Mouse (Mus musculus): ENCODE results near the gene Pcgf6.
"Not testable (repeated sequence)": the region's sequence is repeated elsewhere in the genome, so short reads cannot be mapped to it uniquely, and the experiment has no call there.

Gene Pcgf6

DNA sequence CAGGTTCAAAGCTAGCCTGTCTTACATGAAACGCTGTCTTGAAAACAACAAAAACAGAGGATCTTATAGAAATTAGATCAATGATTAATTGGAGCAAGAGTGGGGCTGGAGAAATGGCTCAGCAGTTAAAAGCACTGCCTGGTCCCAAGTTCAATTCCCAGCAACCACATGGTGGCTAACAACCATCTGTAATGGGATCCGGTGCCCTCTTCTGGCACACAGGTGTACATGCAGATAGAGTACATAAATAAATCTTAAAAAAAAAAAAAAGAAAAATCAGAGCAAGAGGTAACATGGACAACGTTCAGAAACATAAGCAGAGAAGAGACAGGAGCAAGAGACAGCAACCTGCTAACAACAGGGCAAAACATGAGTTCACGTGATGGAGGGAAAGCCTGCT is 24.2 kb downstream of the Pcgf6 start:
- DNase-seq (ENCODE audit: low spot score), result no peak

- DNase-seq (ENCODE audit: low spot score), result no peak
Observed at GRCm38 (mm10) chr19:47024954-47025353, 25.8 kb downstream of the Pcgf6 start.

GRCm38 (mm10) chr19:47023546-47023945 is 27.2 kb downstream of the Pcgf6 start:
- no peak for DNase-seq (ENCODE audit: low spot score)

DNA sequence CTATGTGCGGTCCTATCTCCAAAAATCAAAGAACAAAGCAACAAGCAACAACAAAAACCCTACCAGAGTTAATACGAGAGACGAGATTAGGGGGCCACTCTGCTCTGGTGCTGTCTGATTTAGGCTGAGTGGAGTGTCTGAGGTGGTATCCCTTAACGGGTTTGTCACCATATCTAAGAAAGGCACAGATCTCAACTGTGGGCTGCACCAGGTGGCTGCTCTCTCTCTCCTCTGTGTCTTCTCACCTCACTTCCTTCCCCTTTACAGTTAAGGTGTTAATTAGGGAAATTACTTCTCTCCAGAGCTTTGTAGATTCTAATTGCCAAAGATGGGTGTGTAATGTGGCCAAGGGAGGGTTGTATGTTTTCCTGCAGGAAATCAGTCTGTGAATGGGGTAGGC is 28.0 kb downstream of the Pcgf6 start:
- no peak for DNase-seq (ENCODE audit: low spot score)

DNA sequence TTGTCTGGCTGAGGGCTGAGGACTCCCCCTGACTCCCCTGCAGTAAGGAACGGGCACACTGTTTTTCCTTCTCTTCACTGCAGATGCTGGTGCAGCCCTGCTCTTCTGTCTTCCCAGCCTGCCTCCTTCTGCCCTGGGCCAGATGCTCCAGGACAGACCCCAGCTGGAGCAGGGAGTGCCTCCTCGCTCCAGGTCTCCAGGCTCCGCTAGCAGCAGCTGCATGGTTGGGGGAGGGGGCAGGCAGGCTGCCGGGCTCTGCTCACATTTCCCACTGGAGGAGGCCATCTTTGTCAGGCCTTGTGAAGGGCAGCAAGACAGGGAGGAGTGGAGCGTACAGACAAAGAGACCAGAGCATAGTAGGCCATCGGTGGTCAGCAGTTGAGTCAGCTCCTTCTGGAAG is 31.4 kb downstream of the Pcgf6 start:
- no peak for DNase-seq (ENCODE audit: low spot score)

GRCm38 (mm10) chr19:47018330-47018729 is 32.4 kb downstream of the Pcgf6 start:
- no peak for DNase-seq (ENCODE audit: low spot score)

GRCm38 (mm10) chr19:47017831-47018230 is 32.9 kb downstream of the Pcgf6 start:
- DNase-seq (ENCODE audit: low spot score), result no peak

DNA sequence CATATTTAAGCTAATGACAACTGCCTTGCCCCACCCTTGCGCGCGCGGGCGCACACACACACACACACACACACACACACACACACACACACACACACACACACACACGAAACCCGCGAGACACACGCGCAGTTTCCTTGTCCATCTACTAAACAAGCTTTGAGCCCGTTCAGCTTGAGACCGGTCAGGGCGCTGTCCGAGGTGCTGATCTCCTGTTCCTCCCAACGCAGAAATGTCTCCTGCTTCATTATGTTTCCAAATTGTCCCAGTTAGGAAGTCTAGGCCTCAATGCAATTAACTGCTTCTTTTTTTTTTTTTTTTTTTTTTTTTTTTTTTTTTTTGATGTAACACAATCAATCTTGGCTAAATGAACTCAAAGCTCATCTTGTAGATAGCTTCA is 34.2 kb downstream of the Pcgf6 start:
- no peak for DNase-seq (ENCODE audit: low spot score)

GRCm38 (mm10) chr19:47015965-47016364 is 34.7 kb downstream of the Pcgf6 start:
- no peak for DNase-seq (ENCODE audit: low spot score)

- DNase-seq (ENCODE audit: low spot score), result no peak
Observed at GRCm38 (mm10) chr19:47015396-47015795, 35.3 kb downstream of the Pcgf6 start.

GRCm38 (mm10) chr19:47014447-47015381 is 36.0 kb downstream of the Pcgf6 start, which contains the start of the genes Ina and Nt5c2:
Gene Ina, plus strand, starts transcription at chr19:47014698.
Gene Nt5c2, minus strand, starts transcription at chr19:47015153.
- DNase-seq (ENCODE audit: low spot score), result no peak

- DNase-seq (ENCODE audit: low spot score), result no peak
Observed at GRCm38 (mm10) chr19:47014159-47014446, 36.6 kb downstream of the Pcgf6 start.

DNA sequence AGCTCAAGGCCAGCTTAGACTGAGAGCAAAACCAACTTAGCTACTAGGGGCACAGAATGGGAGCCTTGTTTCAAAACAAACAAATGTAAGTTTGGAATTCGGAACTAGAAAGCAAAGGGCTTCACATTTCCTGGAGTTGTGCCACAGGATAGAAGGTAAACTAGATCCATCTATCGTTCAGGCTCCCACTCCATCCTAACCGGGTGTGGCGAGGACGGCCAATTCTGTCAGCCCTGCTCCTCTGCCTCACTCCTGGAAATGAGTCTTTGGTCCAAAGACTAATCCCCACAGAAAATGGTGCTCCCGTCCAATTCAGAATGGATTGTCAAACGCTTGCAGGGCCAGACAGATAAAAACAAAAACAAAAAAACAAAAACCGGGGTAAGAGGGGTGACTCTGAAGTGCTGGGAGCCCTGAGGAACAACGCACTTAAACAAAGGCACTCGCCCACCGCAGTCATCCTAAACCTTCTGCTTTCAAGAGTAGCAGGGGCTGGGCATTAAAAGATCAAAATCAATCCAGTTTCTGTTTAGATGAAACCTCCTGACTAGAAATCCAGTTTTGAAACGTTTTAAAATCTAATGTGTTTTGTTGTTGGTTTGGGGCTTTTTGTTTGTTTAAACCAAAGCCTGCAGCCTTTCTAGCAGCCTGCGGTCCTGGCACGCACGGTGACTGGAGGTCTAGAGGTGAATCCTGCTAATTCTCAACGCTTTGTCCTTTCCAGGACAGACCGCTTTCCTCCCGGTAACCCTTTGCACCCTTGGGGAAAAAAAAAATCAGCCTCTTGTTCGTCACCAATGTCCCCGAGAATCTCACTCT is 37.2 kb downstream of the Pcgf6 start:
- no peak for DNase-seq (ENCODE audit: low spot score)

DNA sequence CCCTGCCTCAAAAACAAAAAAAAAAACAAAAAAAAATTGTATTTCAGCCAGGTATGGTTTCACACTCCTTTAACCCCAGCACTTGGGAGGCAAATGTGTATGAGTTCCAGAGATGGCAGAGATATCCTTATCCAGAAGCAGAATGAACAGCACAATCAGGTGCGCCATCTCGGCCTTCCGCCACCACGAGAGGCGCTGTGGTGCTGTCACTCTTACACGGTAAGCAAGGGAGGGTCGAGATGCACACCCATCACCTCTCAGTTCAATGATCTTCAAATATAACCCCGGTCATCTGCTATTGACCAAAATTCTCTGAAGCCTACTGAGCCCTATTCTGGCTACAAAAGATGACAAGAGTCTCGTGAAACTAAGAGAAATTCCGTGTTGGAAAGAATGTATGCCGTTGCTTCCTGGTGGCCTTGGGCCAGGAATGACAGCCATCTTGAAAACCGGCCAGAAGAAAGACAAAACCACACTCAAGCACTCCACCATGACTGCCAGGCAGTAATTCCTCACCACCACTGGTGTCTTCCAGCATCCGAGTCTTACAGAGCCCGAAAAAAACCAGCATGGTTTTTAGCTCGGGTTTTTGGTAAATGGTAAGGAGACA is 38.1 kb downstream of the Pcgf6 start:
- no peak for DNase-seq (ENCODE audit: low spot score)

GRCm38 (mm10) chr19:47009943-47010342 is 40.8 kb downstream of the Pcgf6 start:
- no peak for DNase-seq (ENCODE audit: low spot score)

- DNase-seq (ENCODE audit: low spot score), result no peak
Observed at GRCm38 (mm10) chr19:47009420-47009819, 41.3 kb downstream of the Pcgf6 start.

GRCm38 (mm10) chr19:47006321-47006720 is 44.4 kb downstream of the Pcgf6 start:
- DNase-seq (ENCODE audit: low spot score), result no peak

DNA sequence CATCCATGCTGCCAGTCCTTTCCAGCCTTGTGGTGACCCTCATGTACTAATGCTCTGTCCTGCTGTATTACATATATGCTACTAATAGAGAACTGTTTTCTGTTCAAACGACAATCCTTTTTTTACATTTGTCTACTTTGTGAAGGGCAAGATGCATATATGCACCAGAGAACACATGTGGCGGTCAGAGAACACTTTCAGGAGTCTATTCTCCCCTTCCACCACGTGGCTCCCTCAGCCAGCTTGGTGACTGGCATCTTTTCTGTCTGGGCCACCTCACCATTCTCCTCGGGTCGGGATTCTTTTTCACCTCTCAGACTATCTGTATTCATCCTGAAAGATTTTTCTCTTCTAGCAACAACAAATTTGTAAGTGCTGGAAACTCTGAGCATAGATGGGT is 44.8 kb downstream of the Pcgf6 start:
- no peak for DNase-seq (ENCODE audit: low spot score)

DNA sequence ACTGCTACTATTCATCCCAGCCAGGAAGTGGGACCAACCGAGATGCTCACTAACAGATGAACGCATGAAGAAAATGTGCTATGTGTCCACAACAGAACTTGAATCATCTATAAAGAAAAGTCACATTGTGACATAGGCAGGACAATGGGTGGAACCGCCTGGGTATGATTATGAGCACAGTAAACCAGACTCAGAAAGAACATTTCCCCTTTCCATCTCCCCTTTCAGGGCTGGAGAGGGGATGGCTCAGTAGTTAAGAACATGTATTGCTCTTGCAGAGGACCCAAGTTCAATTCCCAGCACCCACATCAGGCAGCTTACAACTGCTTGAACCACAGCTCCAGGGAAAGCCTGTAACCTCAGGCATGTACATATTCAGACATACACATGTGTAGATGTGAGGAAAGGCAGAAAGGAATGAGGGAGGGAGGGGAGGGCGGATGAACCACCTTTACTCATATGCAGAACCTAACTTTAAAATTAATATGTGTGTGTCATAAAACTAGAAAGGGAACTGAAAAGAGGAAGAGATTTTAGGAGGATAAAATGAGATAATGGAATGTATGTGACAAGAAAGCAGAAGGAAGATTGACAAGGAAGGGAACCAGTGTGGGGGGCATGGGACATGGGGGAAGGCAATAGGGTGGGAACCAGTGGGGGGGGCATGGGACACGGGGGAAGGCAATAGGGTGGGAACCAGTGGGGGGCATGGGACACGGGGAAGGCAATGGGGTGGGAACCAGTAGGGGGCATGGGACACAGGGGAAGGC is 46.8 kb downstream of the Pcgf6 start:
- no peak for DNase-seq (ENCODE audit: low spot score)

DNA sequence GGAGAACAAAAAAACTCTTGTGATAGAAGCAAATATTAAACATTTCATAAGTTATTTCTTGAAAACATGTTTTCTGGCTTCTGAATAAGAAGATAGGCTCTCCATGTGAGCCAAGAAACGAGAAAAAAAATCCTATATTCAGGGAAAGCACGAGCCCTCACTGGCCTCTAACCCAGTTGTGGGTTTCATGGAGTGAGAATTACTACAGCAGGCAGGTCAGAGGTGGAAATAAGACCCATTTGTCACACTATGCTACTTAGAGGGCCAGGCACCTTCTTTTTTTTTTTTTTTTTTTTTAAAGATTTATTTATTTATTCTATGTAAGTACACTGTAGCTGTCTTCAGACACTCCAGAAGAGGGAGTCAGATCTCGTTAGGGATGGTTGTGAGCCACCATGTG is 50.3 kb downstream of the Pcgf6 start:
- not testable (repeated sequence) for DNase-seq (ENCODE audit: low spot score)

- no peak for DNase-seq (ENCODE audit: low spot score)
Observed at GRCm38 (mm10) chr19:46999753-47000152, 51.0 kb downstream of the Pcgf6 start.

DNA sequence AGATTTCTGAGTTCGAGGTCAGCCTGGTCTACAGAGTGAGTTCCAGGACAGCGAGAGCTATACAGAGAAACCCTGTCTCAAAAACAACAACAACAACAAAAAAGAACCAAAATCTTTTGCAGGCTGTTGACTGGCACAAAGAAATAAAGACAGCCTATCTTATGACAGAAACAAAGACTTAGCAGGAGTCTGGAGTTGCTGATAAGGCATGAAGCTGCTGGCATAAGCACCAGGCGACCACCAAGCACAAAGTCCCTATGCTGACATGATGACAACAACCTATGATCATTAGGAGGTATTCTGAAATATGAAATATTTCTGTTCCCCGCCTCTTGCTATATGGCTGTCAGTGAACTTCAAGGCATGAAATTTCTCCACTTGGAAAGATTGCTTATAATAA is 51.8 kb downstream of the Pcgf6 start:
- no peak for DNase-seq (ENCODE audit: low spot score)

Data from T-cell, adult 2 months (primary cell).